ENCODE assay signal across 32 mouse cellular contexts in the genomic region with DNA sequence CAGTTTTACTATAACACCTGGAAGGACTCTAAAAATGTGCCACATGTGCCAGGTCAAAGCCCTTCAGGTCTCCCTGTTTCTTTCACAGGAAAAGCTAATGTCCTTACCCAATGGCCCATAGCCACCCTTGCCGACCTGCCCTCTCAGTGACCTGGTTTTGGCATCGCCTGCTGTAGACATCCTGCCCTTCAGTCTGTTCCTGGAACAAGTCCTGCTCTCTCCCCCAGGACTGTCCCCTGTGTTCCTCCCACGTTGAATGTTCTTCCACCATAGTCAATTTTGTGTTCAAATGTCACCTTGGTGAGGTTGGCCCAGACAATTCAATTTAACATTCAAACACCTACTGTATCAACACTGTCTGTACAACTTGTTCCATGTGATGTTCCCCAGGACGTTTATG. TPM values are rescaled to one million over a fixed set of nuclear protein-coding genes. Genes with fewer than 3 reads are reported as not detected.
"Had no signal": no experiment of that assay in that cellular context is flagged by ENCODE, and none has a peak within 500 bp of the region (broad histone marks: within the 10 kb centered on the region; RNA-seq: fewer than 3 reads in every experiment).

No protein-coding gene starts in this region.

- ATAC-seq: liver, postnatal 0 days; midbrain, embryonic 13.5 days; midbrain, embryonic 16.5 days had no signal

- H3K4me3 ChIP-seq: kidney, embryonic 15.5 days; layer of hippocampus, adult 2 months; limb, embryonic 10.5 days; limb, embryonic 13.5 days; midbrain, embryonic 10.5 days; midbrain, embryonic 13.5 days; myocyte; neural tube, embryonic 13.5 days had no signal

- H3K9ac ChIP-seq: kidney, embryonic 15.5 days; limb, embryonic 13.5 days; liver, embryonic 14.5 days; liver, postnatal 0 days; lung, embryonic 14.5 days; midbrain, embryonic 13.5 days; neural tube, embryonic 13.5 days had no signal

- H3K4me1 ChIP-seq: limb, embryonic 10.5 days; limb, embryonic 13.5 days; midbrain, embryonic 10.5 days; midbrain, embryonic 13.5 days; neural tube, embryonic 13.5 days had no signal

- H3K36me3 ChIP-seq: kidney, embryonic 15.5 days; limb, embryonic 10.5 days; limb, embryonic 13.5 days; midbrain, embryonic 10.5 days; midbrain, embryonic 13.5 days; neural tube, embryonic 13.5 days had no signal

- H3K27ac ChIP-seq: kidney, embryonic 15.5 days; layer of hippocampus, adult 2 months; limb, embryonic 10.5 days; limb, embryonic 13.5 days; liver, embryonic 14.5 days; midbrain, embryonic 10.5 days; midbrain, embryonic 13.5 days; neural tube, embryonic 13.5 days had no signal

- DNase-seq: kidney, adult 18-20 months; kidney, postnatal 25 days; layer of hippocampus, adult 9-11 months; liver; liver, postnatal 0 days; lung, embryonic 14.5 days; lung, postnatal 10 days; lung, postnatal 36 days; retina, postnatal 1 day; right cerebral cortex, postnatal 25 days; thymus, adult 18-20 months; thymus, postnatal 4 days had no signal

- H3K4me2 ChIP-seq: kidney, embryonic 15.5 days; limb, embryonic 13.5 days; lung, embryonic 14.5 days; midbrain, embryonic 13.5 days; neural tube, embryonic 13.5 days had no signal

- H3K27me3 ChIP-seq: kidney, embryonic 15.5 days; limb, embryonic 13.5 days; midbrain, embryonic 13.5 days; neural tube, embryonic 13.5 days had no signal

- H3K9me3 ChIP-seq: kidney, embryonic 15.5 days; limb, embryonic 10.5 days; limb, embryonic 13.5 days; megakaryocyte, embryonic 14.5 days; midbrain, embryonic 10.5 days; midbrain, embryonic 13.5 days; neural tube, embryonic 13.5 days had no signal

RNA-seq across cellular contexts. Expression of gene Obp2a, which starts 2.9 kb away (rescaled TPM):
- total RNA-seq: layer of hippocampus, adult 2 months; layer of hippocampus, postnatal 25 days; left cerebral cortex, adult 18-20 months; left cerebral cortex, postnatal 25 days; monocyte, adult 5-6 weeks; neutrophil, adult 5-6 weeks had no signal
- polyA plus RNA-seq: kidney, embryonic 15.5 days; large intestine, adult 2 months; limb, embryonic 10.5 days; limb, embryonic 13.5 days; liver, embryonic 14.5 days; liver, postnatal 0 days; lung, embryonic 14.5 days; midbrain, embryonic 10.5 days; midbrain, embryonic 13.5 days; midbrain, embryonic 16.5 days; myocyte; neural tube, embryonic 13.5 days; spleen, adult 2 months; stomach, embryonic 16.5 days; testis, adult 2 months had no signal

RNA-seq across cellular contexts. Expression of gene Lcn10, which starts 14.4 kb away (rescaled TPM):
- total RNA-seq: layer of hippocampus, adult 2 months; layer of hippocampus, postnatal 25 days; left cerebral cortex, adult 18-20 months; left cerebral cortex, postnatal 25 days; monocyte, adult 5-6 weeks; neutrophil, adult 5-6 weeks had no signal
- polyA plus RNA-seq: kidney, embryonic 15.5 days; large intestine, adult 2 months; limb, embryonic 10.5 days; limb, embryonic 13.5 days; liver, embryonic 14.5 days; liver, postnatal 0 days; lung, embryonic 14.5 days; midbrain, embryonic 10.5 days; midbrain, embryonic 13.5 days; midbrain, embryonic 16.5 days; myocyte; neural tube, embryonic 13.5 days; spleen, adult 2 months; stomach, embryonic 16.5 days; testis, adult 2 months had no signal

RNA-seq across cellular contexts. Expression of gene Lcn6, which starts 20.4 kb away (rescaled TPM):
- total RNA-seq: layer of hippocampus, adult 2 months; layer of hippocampus, postnatal 25 days; left cerebral cortex, adult 18-20 months; left cerebral cortex, postnatal 25 days; monocyte, adult 5-6 weeks; neutrophil, adult 5-6 weeks had no signal
- polyA plus RNA-seq: kidney, embryonic 15.5 days; large intestine, adult 2 months; limb, embryonic 10.5 days; limb, embryonic 13.5 days; liver, embryonic 14.5 days; liver, postnatal 0 days; lung, embryonic 14.5 days; midbrain, embryonic 10.5 days; midbrain, embryonic 13.5 days; midbrain, embryonic 16.5 days; myocyte; neural tube, embryonic 13.5 days; spleen, adult 2 months; stomach, embryonic 16.5 days; testis, adult 2 months had no signal

RNA-seq across cellular contexts. Expression of gene Lcn5, which starts 39.2 kb away (rescaled TPM):
- total RNA-seq: layer of hippocampus, adult 2 months; layer of hippocampus, postnatal 25 days; left cerebral cortex, adult 18-20 months; left cerebral cortex, postnatal 25 days; monocyte, adult 5-6 weeks; neutrophil, adult 5-6 weeks had no signal
- polyA plus RNA-seq: kidney, embryonic 15.5 days; large intestine, adult 2 months; limb, embryonic 10.5 days; limb, embryonic 13.5 days; liver, embryonic 14.5 days; liver, postnatal 0 days; lung, embryonic 14.5 days; midbrain, embryonic 10.5 days; midbrain, embryonic 13.5 days; midbrain, embryonic 16.5 days; myocyte; neural tube, embryonic 13.5 days; spleen, adult 2 months; stomach, embryonic 16.5 days; testis, adult 2 months had no signal
